Mouse (Mus musculus) stomach, embryonic 14.5 days (tissue): ENCODE measurements around the gene Cfl1. TPM values are rescaled to one million over a fixed set of nuclear protein-coding genes. Genes with fewer than 3 reads are reported as not detected.

Source experiments
- ATAC-seq: fragments of 200-750 bp; cut with Nextera tagmentation; 2 replicates; pipeline ENCODE4 v1.8.0; 2017; ENCODE audit warnings: low read depth, moderate TSS enrichment; ENCODE audit not compliant: insufficient number of reproducible peaks, insufficient read depth, low FRiP score
- H3K27ac ChIP-seq: fragments of 300-500 bp; sonication (generic); 2 replicates; pipeline ENCODE4 v1.5.1; 2014; ENCODE audit warnings: mild to moderate bottlenecking, low read length, moderate library complexity, mixed read lengths
- H3K27me3 ChIP-seq: fragments of 300-500 bp; sonication (generic); 2 replicates; pipeline ENCODE4 v1.6.1; 2014; ENCODE audit warnings: low read length, control low read depth, mixed read lengths; ENCODE audit not compliant: control insufficient read depth, insufficient read depth
- H3K36me3 ChIP-seq: fragments of 300-500 bp; sonication (generic); 2 replicates; pipeline ENCODE4 v1.6.1; 2014; ENCODE audit warnings: mild to moderate bottlenecking, control low read depth, low read length, moderate library complexity, mixed read lengths; ENCODE audit not compliant: control insufficient read depth, insufficient read depth
- H3K4me1 ChIP-seq: fragments of 300-500 bp; sonication (generic); 2 replicates; pipeline ENCODE4 v1.6.1; 2014; ENCODE audit warnings: low read length, control low read depth, mixed read lengths; ENCODE audit not compliant: control insufficient read depth, insufficient read depth
- H3K4me2 ChIP-seq: fragments of 300-500 bp; sonication (generic); replicated peaks from 2 replicates; pipeline ENCODE4 v1.6.1; 2014; ENCODE audit warnings: low read depth, low read length, control low read depth
- H3K4me3 ChIP-seq: fragments of 300-500 bp; sonication (generic); 2 replicates; pipeline ENCODE4 v1.5.1; 2014; ENCODE audit warnings: low read depth, low read length, control low read depth
- H3K9ac ChIP-seq: fragments of 300-500 bp; sonication (generic); replicated peaks from 2 replicates; pipeline ENCODE4 v1.6.1; 2014; ENCODE audit warnings: low read depth, mild to moderate bottlenecking, control low read depth, low read length, moderate library complexity, mixed read lengths
- H3K9me3 ChIP-seq: fragments of 300-500 bp; sonication (generic); 2 replicates; pipeline ENCODE4 v1.6.1; 2016; ENCODE audit warnings: low read depth, low read length, control low read depth; ENCODE audit not compliant: control insufficient read depth
- WGBS: fragments of 180-500 bp; shearing (Covaris S2); extraction: QIAGEN DNeasy Blood & Tissue Kit; methylation state at CpG from one replicate; pipeline ENCODE4 v1.1.7; 2014; 5-methylcytosine and 5-hydroxymethylcytosine counted together
- polyA plus RNA-seq: library from polyadenylated mRNA; unstranded; fragments of >200 nt; fragmentation: Nextera tagmentation; extraction: Ambion mirVana; gene quantifications from 2 replicates; pipeline ENCODE4 v1.2.1, GENCODE M21; 2014

Cfl1 gene
- polyA plus RNA-seq, 1 experiment from 2014 or later, result 2,937 TPM

- 86% methylated on average over 6 of the region's 6 CpGs for WGBS
- Histone ChIP-seq H3K27ac (no peak overlapping the region), H3K9ac (peak overlapping the region; percentile 61; the same call in 1 of the 2 replicates), H3K27me3 (no peaks in the 10 kb centered on the region), H3K4me2 (peak overlapping the region; percentile 90), H3K36me3 (peaks cover 40% of the 10 kb centered on the region), H3K4me1 (peaks cover 18% of the 10 kb centered on the region), H3K9me3 (no peaks in the 10 kb centered on the region), H3K4me3 (peak overlapping the region; percentile 86)
- ATAC-seq, result no peak
Measured at GRCm38 (mm10) chr19:5461411-5461810, 28.8 kb upstream of the Cfl1 start.

- WGBS, result 87% methylated on average over 9 of the region's 9 CpGs
- peaks cover 47% of the 10 kb centered on the region for H3K36me3 ChIP-seq
- H3K27ac ChIP-seq, result no peak overlapping the region
- no peak overlapping the region for H3K4me2 ChIP-seq
- H3K9me3 ChIP-seq, result no peaks in the 10 kb centered on the region
- H3K4me1 ChIP-seq, result peaks cover 12% of the 10 kb centered on the region; the same call in 1 of the 2 replicates
- ATAC-seq, result no peak
- no peak overlapping the region for H3K4me3 ChIP-seq
- H3K27me3 ChIP-seq, result no peaks in the 10 kb centered on the region
- H3K9ac ChIP-seq, result no peak overlapping the region
Measured at GRCm38 (mm10) chr19:5463212-5463611, 27.0 kb upstream of the Cfl1 start.

- no peak overlapping the region for H3K9ac ChIP-seq
- H3K4me1 ChIP-seq, result peaks cover 13% of the 10 kb centered on the region; the same call in 1 of the 2 replicates
- no peaks in the 10 kb centered on the region for H3K27me3 ChIP-seq
- ATAC-seq, result peak; percentile 35; the same call in 1 of the 2 replicates
- peaks cover 47% of the 10 kb centered on the region for H3K36me3 ChIP-seq
- no peak overlapping the region; the same call in 1 of the 2 replicates for H3K4me3 ChIP-seq
- H3K27ac ChIP-seq, result no peak overlapping the region
- WGBS, result 40% methylated on average over 15 of the region's 15 CpGs
- peak overlapping the region; percentile 24 for H3K4me2 ChIP-seq
- no peaks in the 10 kb centered on the region for H3K9me3 ChIP-seq
Measured at GRCm38 (mm10) chr19:5463791-5464562, 26.3 kb upstream of the Cfl1 start.

- no peak overlapping the region for H3K4me2 ChIP-seq
- no peak overlapping the region for H3K27ac ChIP-seq
- no peak overlapping the region for H3K9ac ChIP-seq
- H3K36me3 ChIP-seq, result peaks cover 47% of the 10 kb centered on the region
- 95% methylated on average over 8 of the region's 8 CpGs for WGBS
- no peaks in the 10 kb centered on the region for H3K27me3 ChIP-seq
- ATAC-seq, result no peak
- H3K4me3 ChIP-seq, result no peak overlapping the region
- peaks cover 13% of the 10 kb centered on the region; the same call in 1 of the 2 replicates for H3K4me1 ChIP-seq
- H3K9me3 ChIP-seq, result no peaks in the 10 kb centered on the region
Measured at GRCm38 (mm10) chr19:5465037-5465436, 25.2 kb upstream of the Cfl1 start.

GRCm38 (mm10) chr19:5466916-5467500, 23.2 kb upstream of the Cfl1 start:
- no peak overlapping the region for H3K4me3 ChIP-seq
- ATAC-seq, result no peak
- no peak overlapping the region for H3K9ac ChIP-seq
- no peak overlapping the region for H3K27ac ChIP-seq
- 89% methylated on average over 6 of the region's 6 CpGs for WGBS
- 0 out of 2 replicates have a peak, but pooled peaks cover 8% of the 10 kb centered on the region for H3K4me1 ChIP-seq
- no peaks in the 10 kb centered on the region for H3K9me3 ChIP-seq
- peaks cover 44% of the 10 kb centered on the region for H3K36me3 ChIP-seq
- H3K27me3 ChIP-seq, result no peaks in the 10 kb centered on the region
- no peak overlapping the region for H3K4me2 ChIP-seq

- Histone ChIP-seq H3K9me3 (no peaks in the 10 kb centered on the region), H3K4me1 (0 out of 2 replicates have a peak, but pooled peaks cover 8% of the 10 kb centered on the region), H3K27me3 (no peaks in the 10 kb centered on the region), H3K36me3 (peaks cover 33% of the 10 kb centered on the region), H3K27ac (no peak within 1 kb of the TSS), H3K9ac (no peak within 1 kb of the TSS), H3K4me2 (no peak within 1 kb of the TSS), H3K4me3 (no peak within 1 kb of the TSS)
- ATAC-seq, result no peak
- 39% methylated on average over 5 of the region's 5 CpGs for WGBS
Measured at GRCm38 (mm10) chr19:5468374-5468773, 21.9 kb upstream of the Cfl1 start, which contains the start of gene Ctsw. Ctsw (minus strand) TSS chr19:5468507.

- 45% methylated on average over 5 of the region's 5 CpGs for WGBS
- Histone ChIP-seq H3K4me2 (no peak overlapping the region), H3K36me3 (0 out of 2 replicates have a peak, but pooled peaks cover 7% of the 10 kb centered on the region), H3K4me1 (peaks cover 8% of the 10 kb centered on the region), H3K4me3 (no peak overlapping the region), H3K9me3 (no peaks in the 10 kb centered on the region), H3K27me3 (no peaks in the 10 kb centered on the region), H3K9ac (no peak overlapping the region), H3K27ac (no peak overlapping the region)
- no peak for ATAC-seq
Measured at GRCm38 (mm10) chr19:5471846-5472245, 18.4 kb upstream of the Cfl1 start.

- Histone ChIP-seq H3K9ac (no peak overlapping the region), H3K4me2 (no peak overlapping the region), H3K27me3 (no peaks in the 10 kb centered on the region), H3K4me1 (peaks cover 8% of the 10 kb centered on the region), H3K27ac (no peak overlapping the region), H3K9me3 (no peaks in the 10 kb centered on the region), H3K4me3 (no peak overlapping the region), H3K36me3 (peaks cover 6% of the 10 kb centered on the region; the same call in 1 of the 2 replicates)
- WGBS, result 76% methylated on average over 3 of the region's 3 CpGs
- ATAC-seq, result no peak
Measured at GRCm38 (mm10) chr19:5472857-5473256, 17.4 kb upstream of the Cfl1 start.
